Mouse (Mus musculus) lung, embryonic 16.5 days (tissue): Measurements from ENCODE around the gene Tial1. TPM values are rescaled to one million over a fixed set of nuclear protein-coding genes. Genes with fewer than 3 reads are reported as not detected.
A peak's percentile ranks its signal among the peaks of the same experiment; 100 is the strongest.

Source experiments
- ATAC-seq: fragments of 200-750 bp; cut with Nextera tagmentation; 2 replicates; pipeline ENCODE4 v1.8.0; 2017; ENCODE audit warnings: low read depth, mild to moderate bottlenecking, moderate library complexity
- H3K27ac ChIP-seq: fragments of 300-500 bp; sonication (generic); 2 replicates; pipeline ENCODE4 v1.5.1; 2014; ENCODE audit warnings: mild to moderate bottlenecking, control low read depth, low read length
- H3K27me3 ChIP-seq: fragments of 300-500 bp; sonication (generic); 2 replicates; pipeline ENCODE4 v1.6.1; 2014; ENCODE audit warnings: low read depth, low read length, mixed read lengths; ENCODE audit not compliant: control insufficient read depth, insufficient read depth
- H3K36me3 ChIP-seq: fragments of 300-500 bp; sonication (generic); 2 replicates; pipeline ENCODE4 v1.6.1; 2014; ENCODE audit warnings: low read length; ENCODE audit not compliant: control insufficient read depth, insufficient read depth
- H3K4me1 ChIP-seq: fragments of 300-500 bp; sonication (generic); replicated peaks from 2 replicates; pipeline ENCODE4 v1.6.1; 2014; ENCODE audit warnings: low read length, mixed read lengths; ENCODE audit not compliant: control insufficient read depth, insufficient read depth
- H3K4me2 ChIP-seq: fragments of 300-500 bp; sonication (generic); 2 replicates; pipeline ENCODE4 v1.6.1; 2014; ENCODE audit warnings: low read depth, low read length, control low read depth
- H3K4me3 ChIP-seq: fragments of 300-500 bp; sonication (generic); 2 replicates; pipeline ENCODE4 v1.5.1; 2014; ENCODE audit warnings: mild to moderate bottlenecking, low read length, control low read depth
- H3K9ac ChIP-seq: fragments of 300-500 bp; sonication (generic); 2 replicates; pipeline ENCODE4 v1.6.1; 2014; ENCODE audit warnings: low read length, control low read depth
- H3K9me3 ChIP-seq: fragments of 300-500 bp; sonication (generic); 2 replicates; pipeline ENCODE4 v1.6.1; 2016; ENCODE audit warnings: low read length; ENCODE audit not compliant: control insufficient read depth
- WGBS: fragments of 180-500 bp; shearing (Covaris S2); extraction: QIAGEN DNeasy Blood & Tissue Kit; methylation state at CpG from one replicate; pipeline ENCODE4 v1.1.7; 2014; 5-methylcytosine and 5-hydroxymethylcytosine counted together
- microRNA-seq: library from miRNA; unstranded; fragments of <30 nt; microRNA quantifications from one replicate; pipeline ENCODE4, GENCODE M21; 2016
- polyA plus RNA-seq: library from polyadenylated mRNA; unstranded; fragments of >200 nt; fragmentation: Nextera tagmentation; extraction: Ambion mirVana; gene quantifications from 2 replicates; pipeline ENCODE4 v1.2.1, GENCODE M21; 2015

The Tial1 gene
- polyA plus RNA-seq, 1 experiment from 2014 or later = 27.1 TPM

DNA sequence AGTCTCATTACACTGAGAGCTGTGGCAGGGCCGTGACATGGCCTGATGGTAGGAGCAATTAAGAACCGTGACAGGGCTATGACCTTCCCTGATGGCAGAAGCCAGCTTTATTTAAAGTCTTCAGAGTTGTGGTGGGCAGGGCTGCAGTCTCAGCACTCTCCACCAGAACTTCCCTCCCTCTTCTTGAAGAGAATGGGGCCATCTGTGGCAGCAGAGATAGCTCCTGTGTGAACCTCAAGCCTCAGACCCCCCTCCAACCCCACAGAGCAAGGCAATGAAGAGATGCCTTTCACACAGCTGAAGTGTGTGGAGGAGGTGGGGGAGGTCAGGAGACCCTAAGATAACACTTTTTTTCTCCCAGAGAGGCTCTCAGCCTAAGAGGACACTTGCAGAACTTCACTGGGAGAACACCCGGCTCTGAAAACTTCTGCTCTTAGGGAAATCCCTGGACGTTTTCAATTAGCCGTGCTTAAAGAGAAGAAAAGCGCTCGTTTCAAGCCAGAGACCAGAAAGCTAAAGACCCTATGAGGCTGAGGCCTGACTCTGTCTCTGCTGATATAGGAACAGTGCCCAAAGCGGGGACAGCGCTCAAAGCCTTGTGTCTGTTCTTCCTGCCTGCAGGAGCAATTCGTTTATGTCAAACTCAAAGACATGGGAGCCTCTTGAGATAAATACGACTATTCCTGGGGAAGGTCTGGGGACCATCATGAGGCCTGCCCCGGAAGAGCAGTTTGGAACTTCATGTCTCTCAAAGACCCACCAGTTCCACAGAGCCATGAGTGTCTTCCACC lies 70.1 kb downstream of the Tial1 start:
- Histone ChIP-seq H3K4me1 (peaks cover 15% of the 10 kb centered on the region), H3K9me3 (no peaks in the 10 kb centered on the region), H3K27ac (0 out of 2 replicates have a peak overlapping the region, but pooled peaks have one; percentile 19), H3K9ac (no peak overlapping the region), H3K4me2 (no peak overlapping the region), H3K4me3 (no peak overlapping the region), H3K36me3 (no peaks in the 10 kb centered on the region), H3K27me3 (no peaks in the 10 kb centered on the region)
- WGBS = 36% methylated on average over 12 of the region's 12 CpGs
- ATAC-seq = no peak

Small RNA genes lying within 50 kb of the gene (microRNA-seq; reads per million reads assigned to microRNA genes)
- gene Gm24365 = not detected

Other genes with a start within 250 kb of the Tial1 start
- 20.0 TPM in 2 replicates for gene Armc5, start 224.4 kb downstream of the Tial1 start, polyA plus RNA-seq
- gene 9130023H24Rik, start 223.7 kb downstream of the Tial1 start, polyA plus RNA-seq = 9.4 TPM in 2 replicates
- 190 and 203 TPM in 2 replicates for gene Tgfb1i1, start 214.9 kb downstream of the Tial1 start, polyA plus RNA-seq
- gene Slc5a2, start 196.1 kb downstream of the Tial1 start, polyA plus RNA-seq = 0.39 TPM in 1 of 2 replicates, not detected in the other
- gene BC017158, start 163.5 kb downstream of the Tial1 start, polyA plus RNA-seq = 32.0 and 36.3 TPM in 2 replicates
- gene Rgs10, start 43.0 kb downstream of the Tial1 start, polyA plus RNA-seq = 42.9 and 45.9 TPM in 2 replicates
- gene Bag3, start 61.9 kb upstream of the Tial1 start, polyA plus RNA-seq = 24.0 and 26.3 TPM in 2 replicates
- gene Inpp5f, start 149.6 kb upstream of the Tial1 start, polyA plus RNA-seq = 16.2 and 17.3 TPM in 2 replicates